Mouse (Mus musculus) kidney, adult 9 months (tissue): ENCODE measurements around the gene Tcf25.
A peak's percentile ranks its signal among the peaks of the same experiment; 100 is the strongest.

ENCODE experiments used
- DNase-seq: peaks from one replicate; pipeline ENCODE4 v3.0.0; 2022

Gene Tcf25

GRCm38 (mm10) chr8:123373403-123374238 lies at the start of gene Tcf25:
Tcf25 (plus strand) TSS chr8:123373753.
- peak; percentile 96 for DNase-seq

GRCm38 (mm10) chr8:123328552-123328951 lies 45.0 kb upstream of the Tcf25 start:
- no peak for DNase-seq

- no peak for DNase-seq
These were observed 44.2 kb upstream of the Tcf25 start for GRCm38 (mm10) chr8:123329350-123329749.

- DNase-seq = peak; percentile 52
These were observed 43.6 kb upstream of the Tcf25 start for GRCm38 (mm10) chr8:123329961-123330360.

GRCm38 (mm10) chr8:123330701-123331100 lies 42.9 kb upstream of the Tcf25 start:
- DNase-seq = no peak

- no peak for DNase-seq
These were observed 42.3 kb upstream of the Tcf25 start for GRCm38 (mm10) chr8:123331301-123331700.

GRCm38 (mm10) chr8:123331810-123332209 lies 41.7 kb upstream of the Tcf25 start:
- no peak for DNase-seq

GRCm38 (mm10) chr8:123332262-123333090 lies 41.1 kb upstream of the Tcf25 start, which contains the start of gene Spire2:
Spire2 (plus strand) TSS chr8:123332713.
- DNase-seq = peak; percentile 67

- no peak for DNase-seq
These were observed 40.4 kb upstream of the Tcf25 start for GRCm38 (mm10) chr8:123333091-123333587.

GRCm38 (mm10) chr8:123333864-123334263 lies 39.7 kb upstream of the Tcf25 start:
- no peak for DNase-seq

- peak; percentile 16 for DNase-seq
These were observed 39.1 kb upstream of the Tcf25 start for GRCm38 (mm10) chr8:123334467-123334866.

- DNase-seq = peak; percentile 51
These were observed 36.1 kb upstream of the Tcf25 start for GRCm38 (mm10) chr8:123337475-123337874.

- no peak for DNase-seq
These were observed 33.5 kb upstream of the Tcf25 start for GRCm38 (mm10) chr8:123340071-123340470.

GRCm38 (mm10) chr8:123341040-123342015 lies 32.2 kb upstream of the Tcf25 start:
- DNase-seq = no peak

GRCm38 (mm10) chr8:123342253-123342652 lies 31.3 kb upstream of the Tcf25 start:
- no peak for DNase-seq

- DNase-seq = no peak
These were observed 30.6 kb upstream of the Tcf25 start for GRCm38 (mm10) chr8:123342911-123343310.

- peak; percentile 34 for DNase-seq
These were observed 30.1 kb upstream of the Tcf25 start for GRCm38 (mm10) chr8:123343422-123343821.

- DNase-seq = no peak
These were observed 28.4 kb upstream of the Tcf25 start for GRCm38 (mm10) chr8:123345135-123345534.

- no peak for DNase-seq
These were observed 27.7 kb upstream of the Tcf25 start for GRCm38 (mm10) chr8:123345856-123346255.

GRCm38 (mm10) chr8:123347293-123347692 lies 26.3 kb upstream of the Tcf25 start:
- no peak for DNase-seq

- peak; percentile 78 for DNase-seq
These were observed 25.2 kb upstream of the Tcf25 start for GRCm38 (mm10) chr8:123348237-123348843.

- no peak for DNase-seq
These were observed 24.5 kb upstream of the Tcf25 start for GRCm38 (mm10) chr8:123349073-123349472.
